Mouse (Mus musculus) stomach, postnatal 0 days (tissue): Measurements from ENCODE around the gene Klf7.

Source experiments
- CTCF ChIP-seq: IDR thresholded peaks from 2 replicates; pipeline ENCODE4 v1.5.1; 2016; ENCODE audit warnings: antibody characterized with exemption, low read depth, mild to moderate bottlenecking, moderate library complexity
- EP300 ChIP-seq: optimal IDR thresholded peaks from 2 replicates; pipeline ENCODE3; 2016; ENCODE audit warnings: antibody characterized with exemption

DNA sequence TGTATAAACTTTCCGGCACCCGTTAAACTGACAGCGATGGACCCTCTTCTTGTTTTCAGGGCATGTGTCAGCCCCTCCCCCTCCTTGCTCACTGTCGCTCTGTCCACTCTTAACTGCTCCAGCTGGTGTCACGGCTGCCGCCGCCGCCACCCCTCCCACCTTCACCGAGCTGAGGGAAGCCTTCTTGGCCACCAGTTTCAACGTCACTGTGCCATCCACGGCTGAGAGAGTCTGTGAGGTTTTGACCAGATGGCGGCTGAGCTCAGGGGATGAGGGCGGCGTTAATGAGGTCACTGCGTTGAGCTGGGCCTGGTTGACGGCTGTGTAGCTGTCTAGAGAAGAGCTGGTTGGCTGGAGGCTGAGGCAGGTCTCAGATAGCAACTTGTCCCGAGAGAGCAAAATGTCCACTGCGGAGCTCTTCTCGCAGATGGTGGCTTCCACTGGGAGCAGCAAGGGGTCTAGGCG, 43.3 kb downstream of the Klf7 start:
- TF ChIP-seq EP300 (no peak), CTCF (no peak)
